Mouse (Mus musculus): ENCODE results near the gene Lama2. TPM values are rescaled to one million over a fixed set of nuclear protein-coding genes. Genes with fewer than 3 reads are reported as not detected.

The Lama2 gene
- total RNA-seq, 2 experiments from 2014 or later, result 18.6 to 24.5 TPM

- DNase-seq (ENCODE audit: low spot score in 2 of 2), result no peak
Measured at GRCm38 (mm10) chr10:27193986-27194908, 425.3 kb downstream of the Lama2 start.

DNA sequence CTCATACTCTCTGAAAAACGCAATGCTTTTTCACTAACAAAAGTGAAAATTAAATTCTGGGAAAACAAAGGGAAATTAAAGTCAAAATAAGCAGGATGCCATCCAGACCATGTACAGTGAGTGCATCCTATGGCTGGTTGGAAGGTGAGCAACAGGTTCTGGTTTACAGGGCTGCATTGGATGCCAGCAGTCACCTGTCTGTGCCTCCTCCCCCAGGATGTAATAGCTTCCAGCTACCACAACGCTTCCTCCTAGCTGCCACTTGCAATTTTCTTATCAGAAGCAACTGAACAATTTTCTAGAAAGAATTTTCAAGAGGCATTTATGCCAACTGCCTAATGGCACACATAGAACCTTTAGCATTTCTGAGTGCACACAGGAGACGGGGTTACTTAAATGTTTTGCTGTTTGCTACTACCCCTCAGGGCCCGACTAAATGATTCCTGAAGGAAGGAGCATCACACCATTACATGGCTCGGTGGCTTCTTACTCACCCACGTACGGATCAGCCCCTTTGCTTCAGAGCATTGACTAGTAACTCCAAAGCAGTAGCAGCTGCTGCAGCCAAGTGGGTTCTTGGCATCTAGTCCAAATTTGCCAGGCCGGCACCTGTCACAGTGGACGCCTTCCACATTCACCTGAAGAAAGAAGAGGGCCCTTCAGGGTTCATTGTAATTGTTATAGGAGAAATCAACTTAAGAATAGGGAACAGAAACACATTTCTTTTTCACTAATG, 430.8 kb downstream of the Lama2 start:
- DNase-seq (ENCODE audit: low spot score in 2 of 2), result no peak

- no peak for DNase-seq (ENCODE audit: low spot score in 2 of 2)
Measured at GRCm38 (mm10) chr10:27184185-27184584, 435.4 kb downstream of the Lama2 start.

- no peak for DNase-seq (ENCODE audit: low spot score in 2 of 2)
Measured at GRCm38 (mm10) chr10:27174271-27174670, 445.3 kb downstream of the Lama2 start.

GRCm38 (mm10) chr10:27164738-27165137, 454.8 kb downstream of the Lama2 start:
- no peak for DNase-seq (ENCODE audit: low spot score in 2 of 2)

DNA sequence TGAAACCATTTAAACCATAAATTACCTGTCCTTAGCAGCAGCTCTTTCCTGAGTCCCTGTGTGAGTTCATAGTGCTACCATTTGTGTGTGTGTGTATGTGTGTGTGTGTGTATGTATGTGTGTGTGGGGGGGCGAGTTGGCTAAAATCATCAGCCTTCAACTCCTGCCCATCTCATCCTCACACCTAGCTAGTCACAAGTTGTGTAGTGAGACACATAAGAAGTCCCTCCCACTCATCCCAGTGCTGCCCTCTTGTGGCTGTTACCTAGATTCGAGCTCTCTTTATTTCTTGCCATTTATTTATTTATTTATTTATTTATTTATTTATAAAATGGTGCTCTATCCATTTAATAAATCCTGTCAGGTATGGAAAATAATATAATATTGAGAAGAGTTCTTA, 457.2 kb downstream of the Lama2 start:
- peak in 1 of 2 experiments; percentile 12 for DNase-seq (ENCODE audit: low spot score in 2 of 2)

- DNase-seq (ENCODE audit: low spot score in 2 of 2), result no peak
Measured at GRCm38 (mm10) chr10:27150220-27150619, 469.3 kb downstream of the Lama2 start.

- no peak for DNase-seq (ENCODE audit: low spot score in 2 of 2)
Measured at GRCm38 (mm10) chr10:27140422-27140821, 479.1 kb downstream of the Lama2 start.

DNA sequence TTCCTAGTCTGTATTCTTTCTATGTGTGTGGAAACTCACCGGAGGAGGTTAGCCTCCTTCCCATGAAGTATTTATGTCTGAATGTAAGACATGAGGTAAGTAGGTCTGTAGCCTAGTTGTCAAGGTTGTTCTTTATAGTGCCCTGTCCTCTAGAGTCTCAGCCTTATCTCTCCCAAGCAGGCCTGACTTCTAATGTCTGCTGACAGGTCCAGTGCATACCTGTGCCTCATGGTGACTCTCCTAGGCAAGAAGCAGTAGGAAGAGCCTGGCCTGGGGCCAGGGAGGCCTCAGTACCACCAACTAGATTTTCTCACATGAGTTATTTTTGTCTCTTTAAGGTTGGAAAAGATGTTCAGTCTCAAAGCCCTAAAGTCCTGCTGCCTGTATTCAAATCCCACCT, 483.8 kb downstream of the Lama2 start:
- DNase-seq (ENCODE audit: low spot score in 2 of 2), result no peak

- peak in 1 of 2 experiments; percentile 21 for DNase-seq (ENCODE audit: low spot score in 2 of 2)
Measured at GRCm38 (mm10) chr10:27133135-27133534, 486.4 kb downstream of the Lama2 start.

- no peak for DNase-seq (ENCODE audit: low spot score in 2 of 2)
Measured at GRCm38 (mm10) chr10:27127454-27127853, 492.1 kb downstream of the Lama2 start.

DNA sequence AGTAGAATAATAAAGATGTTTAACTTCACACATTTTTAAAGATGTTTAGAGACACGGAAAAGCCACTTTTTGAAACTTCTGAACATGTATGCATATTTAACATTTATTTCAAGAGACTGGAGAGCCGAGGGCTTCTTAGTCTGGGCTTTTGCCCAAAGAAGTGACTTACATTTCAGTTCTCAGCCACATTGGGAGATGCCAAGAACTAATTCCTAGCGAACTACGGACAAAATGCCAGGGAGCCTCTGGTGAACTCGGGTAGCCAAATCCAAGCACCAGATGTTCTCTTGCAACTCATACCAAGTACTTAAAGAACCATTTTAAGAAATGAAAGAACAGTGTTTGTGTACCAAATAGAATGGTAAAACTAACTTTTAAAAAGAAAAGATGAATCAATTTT, 495.8 kb downstream of the Lama2 start:
- no peak for DNase-seq (ENCODE audit: low spot score in 2 of 2)

DNA sequence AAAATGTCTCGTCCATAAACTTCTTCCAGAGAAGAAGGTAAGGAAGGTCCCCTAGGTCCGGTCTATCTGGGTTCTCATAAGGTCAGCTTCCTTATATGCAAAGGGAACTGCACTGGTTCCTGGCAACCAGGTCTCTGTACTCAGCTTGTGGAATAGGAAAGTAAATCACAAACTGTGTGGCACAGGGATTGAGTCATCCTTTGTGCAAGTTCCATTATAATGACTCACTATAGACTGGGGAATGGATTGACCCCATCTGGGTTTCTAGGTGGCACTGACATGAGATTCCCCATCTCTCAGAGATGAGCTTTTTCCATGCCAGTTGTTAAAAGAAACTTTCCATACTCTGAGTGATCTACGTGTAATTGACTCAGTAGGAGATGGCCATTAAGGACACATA, 501.7 kb downstream of the Lama2 start:
- no peak for DNase-seq (ENCODE audit: low spot score in 2 of 2)

DNA sequence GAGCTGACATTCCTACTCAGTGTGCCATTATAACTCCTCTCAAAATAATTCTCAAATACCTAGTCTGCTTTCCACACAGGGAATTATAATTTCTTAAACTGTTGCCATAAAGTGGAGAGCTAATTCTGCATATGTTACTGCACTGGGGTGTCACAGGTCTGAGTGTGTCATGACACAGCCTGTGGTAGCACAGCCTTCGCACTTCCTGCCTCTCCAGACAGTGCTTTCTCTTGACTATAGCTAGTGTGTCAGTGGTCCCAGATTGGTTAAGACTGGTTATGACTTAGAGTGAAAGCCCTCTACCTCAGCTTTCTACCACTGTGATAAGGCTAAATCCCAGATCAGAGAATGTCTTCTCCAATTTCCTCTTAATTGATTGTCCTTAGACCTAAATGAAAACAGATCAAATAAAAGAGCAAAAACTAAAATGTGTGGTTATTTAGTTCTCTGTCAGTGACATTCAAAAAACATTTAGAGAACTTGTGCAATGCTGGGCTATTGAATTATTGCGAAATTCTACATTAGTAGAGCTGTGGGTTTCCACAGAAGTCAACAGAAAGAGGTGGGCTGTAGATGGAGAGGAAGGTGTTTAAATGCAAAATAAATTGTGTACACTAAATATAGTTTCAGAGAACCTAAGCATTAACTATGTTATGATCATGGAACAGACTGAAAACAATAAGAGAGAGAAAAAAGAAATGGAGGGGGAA, 502.5 kb downstream of the Lama2 start:
- no peak for DNase-seq (ENCODE audit: low spot score in 2 of 2)

DNA sequence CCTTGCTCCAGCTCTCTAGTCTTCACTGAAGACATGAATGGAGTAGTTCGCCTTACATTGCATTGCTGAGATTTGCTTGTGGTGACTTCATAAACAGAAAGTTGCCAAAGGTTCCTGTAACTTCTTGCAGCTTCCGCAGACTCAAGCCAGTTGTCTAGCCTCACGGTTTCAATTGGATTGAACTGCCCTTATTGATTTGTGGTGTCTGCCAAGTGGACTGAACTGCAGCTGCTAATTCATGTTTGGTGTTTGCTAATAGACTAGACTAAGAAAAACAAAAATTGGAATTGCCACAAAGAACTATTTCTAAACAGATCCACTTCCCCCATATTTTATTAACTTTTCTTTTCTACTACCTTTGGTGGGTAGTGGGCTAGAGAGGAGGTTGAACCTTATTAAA, 505.4 kb downstream of the Lama2 start:
- no peak for DNase-seq (ENCODE audit: low spot score in 2 of 2)

- DNase-seq (ENCODE audit: low spot score in 2 of 2), result no peak
Measured at GRCm38 (mm10) chr10:27103811-27104210, 515.7 kb downstream of the Lama2 start.

GRCm38 (mm10) chr10:27101800-27102353, 517.7 kb downstream of the Lama2 start:
- no peak for DNase-seq (ENCODE audit: low spot score in 2 of 2)

GRCm38 (mm10) chr10:27077113-27077512, 542.4 kb downstream of the Lama2 start:
- no peak for DNase-seq (ENCODE audit: low spot score in 2 of 2)

DNA sequence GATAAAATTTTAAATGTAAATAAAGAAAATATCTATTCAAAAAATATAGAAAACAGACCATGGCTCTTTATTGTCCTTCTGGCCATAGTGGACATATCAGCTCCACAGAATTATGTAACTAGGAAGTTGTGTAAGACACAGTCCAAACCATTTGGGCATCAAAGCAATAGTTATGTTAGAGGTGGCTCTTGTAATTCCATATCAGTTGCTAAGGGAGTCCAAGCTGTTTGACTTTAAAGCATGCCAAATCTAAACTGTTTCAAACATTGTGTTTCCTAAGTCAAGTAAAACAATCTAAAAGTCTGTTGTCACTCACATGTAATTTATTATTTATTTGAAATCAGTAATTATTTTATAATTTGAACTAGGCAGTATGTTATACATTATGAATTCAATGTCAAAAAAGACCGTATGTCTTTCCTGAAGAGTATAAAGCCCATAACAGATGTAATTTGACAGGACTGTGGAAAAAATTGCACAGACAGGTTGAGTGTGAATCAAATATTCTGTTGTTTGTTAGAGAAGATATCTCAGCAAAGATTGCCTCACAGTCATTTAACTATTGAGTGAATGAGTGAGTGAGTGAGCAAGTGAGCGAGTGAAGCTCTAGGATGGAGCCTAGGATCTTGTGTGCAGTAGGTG, 550.6 kb downstream of the Lama2 start:
- no peak for DNase-seq (ENCODE audit: low spot score in 2 of 2)

DNA sequence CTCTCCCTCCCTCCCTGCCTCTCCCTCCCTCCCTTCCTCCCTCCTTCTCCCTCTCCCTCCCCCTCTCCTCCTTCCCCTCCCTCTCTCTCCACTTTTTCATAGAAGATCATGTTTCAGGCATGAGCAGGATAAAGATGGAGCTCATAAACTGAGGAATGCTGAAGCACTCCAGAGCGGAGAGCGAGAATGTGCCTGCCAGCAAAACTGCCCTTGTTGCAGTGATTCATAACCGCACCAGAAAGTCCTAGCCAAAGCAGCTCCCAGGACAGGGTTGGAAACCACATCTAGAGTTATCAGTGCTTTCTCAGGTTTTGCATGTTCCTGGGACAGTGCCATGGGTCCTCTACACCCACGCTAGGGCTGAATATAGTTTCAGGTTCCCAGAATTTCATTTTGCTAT, 555.9 kb downstream of the Lama2 start:
- no peak for DNase-seq (ENCODE audit: low spot score in 2 of 2)

DNA sequence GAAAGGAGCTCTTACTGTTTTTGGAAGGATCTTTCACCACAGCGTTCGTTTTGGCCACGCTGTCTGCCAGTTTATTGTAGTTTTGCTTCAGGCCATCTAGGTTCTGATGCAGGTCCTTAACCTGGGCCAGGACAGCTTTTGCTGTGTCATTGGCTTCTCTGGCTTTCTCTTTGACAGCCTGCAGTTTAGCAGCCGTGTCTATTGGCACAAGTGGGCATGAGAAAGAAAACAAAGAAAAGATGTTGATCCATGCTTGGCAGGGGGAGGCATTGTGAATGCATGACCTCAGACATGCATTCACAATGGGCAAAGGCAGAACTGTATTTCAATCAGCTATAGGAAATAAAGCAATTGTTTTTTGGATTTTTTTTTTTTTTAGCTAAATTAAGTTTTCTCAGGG, 565.1 kb downstream of the Lama2 start:
- no peak for DNase-seq (ENCODE audit: low spot score in 2 of 2)

All from adrenal gland, adult 18-20 months (tissue).